Mouse (Mus musculus) heart, adult 10 weeks (tissue): ENCODE measurements around the gene Lrtm2. TPM values are rescaled to one million over a fixed set of nuclear protein-coding genes. Genes with fewer than 3 reads are reported as not detected.

Experiments used
- polyA plus RNA-seq: library from polyadenylated mRNA; stranded (reverse); fragments of 350-450 nt; fragmentation: Illumina TruSeq; extraction: RNeasy Lipid Tissue Mini Kit (QIAGEN cat#74804); gene quantifications from one replicate; pipeline ENCODE4 v1.2.3, GENCODE M21; 2014; ENCODE audit warnings: low read depth, low replicate concordance

Lrtm2 gene
- polyA plus RNA-seq, result 0.29 TPM

DNA sequence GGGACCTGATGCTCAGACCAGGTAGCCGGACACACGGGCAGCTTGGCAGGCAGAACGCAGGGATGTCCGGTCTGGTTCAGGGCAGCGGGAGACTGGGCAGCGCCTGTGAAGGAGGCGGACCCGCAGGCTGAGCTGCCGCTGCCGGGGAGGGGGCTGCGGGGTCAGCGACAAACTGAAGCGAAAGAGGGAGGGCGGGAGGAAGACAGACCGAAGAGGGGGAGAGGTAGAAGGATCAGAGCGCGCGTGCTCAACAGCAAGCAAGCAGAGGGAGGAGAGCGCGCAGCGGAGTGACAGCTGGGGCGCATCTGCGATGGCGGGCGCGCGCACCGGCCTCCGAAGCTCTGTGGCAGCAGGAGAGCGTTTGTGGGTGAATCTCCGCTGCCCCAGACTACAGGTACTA lies at the start of gene Lrtm2:
TSS of gene Lrtm2 (minus strand) at position 261 of the 400 bp plus-strand sequence.

Other genes starting within 250 kb of the Lrtm2 start
- gene Dcp1b, start 155.5 kb downstream of the Lrtm2 start, polyA plus RNA-seq, result 3.3 TPM
- gene Cacna1c, start 134.3 kb downstream of the Lrtm2 start, polyA plus RNA-seq, result 98.6 TPM
- not detected for gene Cacna2d4, start 94.2 kb downstream of the Lrtm2 start, polyA plus RNA-seq
- gene Adipor2, start 86.9 kb upstream of the Lrtm2 start, polyA plus RNA-seq, result 62.0 TPM
- 9.9 TPM for gene Fbxl14, start 148.9 kb upstream of the Lrtm2 start, polyA plus RNA-seq
- gene Wnt5b, start 213.6 kb upstream of the Lrtm2 start, polyA plus RNA-seq, result 3.0 TPM